Mouse (Mus musculus) forebrain, embryonic 12.5 days (tissue): ENCODE data around the gene Pde4c. TPM values are rescaled to one million over a fixed set of nuclear protein-coding genes. Genes with fewer than 3 reads are reported as not detected.
A peak's percentile ranks its signal among the peaks of the same experiment; 100 is the strongest.

ENCODE experiments used
- ATAC-seq: fragments of 200-750 bp; cut with Nextera tagmentation; 2 replicates; pipeline ENCODE4 v1.8.0; 2017; ENCODE audit warnings: moderate TSS enrichment; ENCODE audit not compliant: low FRiP score
- H3K27ac ChIP-seq: fragments of 300-500 bp; sonication (generic); 2 replicates; pipeline ENCODE4 v1.5.1; 2016; ENCODE audit warnings: mild to moderate bottlenecking
- H3K27me3 ChIP-seq: fragments of 300-500 bp; sonication (generic); 2 replicates; pipeline ENCODE4 v1.6.1; 2016; ENCODE audit warnings: mild to moderate bottlenecking
- H3K36me3 ChIP-seq: fragments of 300-500 bp; sonication (generic); replicated peaks from 2 replicates; pipeline ENCODE4 v1.6.1; 2016; ENCODE audit warnings: mild to moderate bottlenecking
- H3K4me1 ChIP-seq: fragments of 300-500 bp; sonication (generic); 2 replicates; pipeline ENCODE4 v1.6.1; 2016
- H3K4me2 ChIP-seq: fragments of 300-500 bp; sonication (generic); 2 replicates; pipeline ENCODE4 v1.6.1; 2016; ENCODE audit warnings: mild to moderate bottlenecking, moderate library complexity
- H3K4me3 ChIP-seq: fragments of 300-500 bp; sonication (generic); replicated peaks from 2 replicates; pipeline ENCODE4 v1.5.1; 2016; ENCODE audit warnings: mild to moderate bottlenecking
- H3K9ac ChIP-seq: fragments of 300-500 bp; sonication (generic); 2 replicates; pipeline ENCODE4 v1.6.1; 2016; ENCODE audit warnings: mild to moderate bottlenecking
- H3K9me3 ChIP-seq: fragments of 300-500 bp; sonication (generic); 2 replicates; pipeline ENCODE4 v1.6.1; 2016
- WGBS: fragments of 180-500 bp; shearing (Covaris S2); methylation state at CpG from one replicate; pipeline ENCODE4 v1.1.7; 2016; 5-methylcytosine and 5-hydroxymethylcytosine counted together
- polyA plus RNA-seq: library from polyadenylated mRNA; unstranded; fragments of >200 nt; fragmentation: Nextera tagmentation; extraction: Ambion mirVana; gene quantifications from 2 replicates; pipeline ENCODE4 v1.2.1, GENCODE M21; 2016

The Pde4c gene
- polyA plus RNA-seq, 1 experiment from 2014 or later = 0.17 TPM

GRCm38 (mm10) chr8:70773833-70774232 is 50.3 kb downstream of the Pde4c start:
- peaks cover 56% of the 10 kb centered on the region for H3K36me3 ChIP-seq
- 0 out of 2 replicates have a peak overlapping the region, but pooled peaks have one; percentile 2 for H3K4me3 ChIP-seq
- ATAC-seq = no peak
- 0 out of 2 replicates have a peak overlapping the region, but pooled peaks have one; percentile 36 for H3K9ac ChIP-seq
- peak overlapping the region; percentile 47; the same call in 1 of the 2 replicates for H3K27ac ChIP-seq
- H3K27me3 ChIP-seq = 0 out of 2 replicates have a peak, but pooled peaks cover 4% of the 10 kb centered on the region
- no peak overlapping the region; the same call in 1 of the 2 replicates for H3K4me2 ChIP-seq
- H3K9me3 ChIP-seq = no peaks in the 10 kb centered on the region
- 82% methylated on average over 9 of the region's 9 CpGs for WGBS
- H3K4me1 ChIP-seq = peaks cover 48% of the 10 kb centered on the region

GRCm38 (mm10) chr8:70774740-70775139 is 51.2 kb downstream of the Pde4c start:
- Histone ChIP-seq H3K9ac (peak overlapping the region; percentile 96; the same call in 1 of the 2 replicates), H3K27me3 (0 out of 2 replicates have a peak, but pooled peaks cover 4% of the 10 kb centered on the region), H3K27ac (no peak overlapping the region), H3K4me3 (no peak overlapping the region), H3K36me3 (peaks cover 61% of the 10 kb centered on the region), H3K4me2 (no peak overlapping the region), H3K9me3 (no peaks in the 10 kb centered on the region), H3K4me1 (peaks cover 43% of the 10 kb centered on the region)
- WGBS = 95% methylated on average over 18 of the region's 18 CpGs
- no peak for ATAC-seq

- Histone ChIP-seq H3K4me2 (peak overlapping the region; percentile 84), H3K27me3 (0 out of 2 replicates have a peak, but pooled peaks cover 4% of the 10 kb centered on the region), H3K4me3 (peak overlapping the region; percentile 84), H3K9me3 (no peaks in the 10 kb centered on the region), H3K27ac (no peak overlapping the region), H3K4me1 (peaks cover 43% of the 10 kb centered on the region), H3K36me3 (peaks cover 63% of the 10 kb centered on the region), H3K9ac (peak overlapping the region; percentile 96)
- ATAC-seq = no peak
- WGBS = 93% methylated on average over 5 of the region's 5 CpGs
These were observed 51.7 kb downstream of the Pde4c start for GRCm38 (mm10) chr8:70775227-70775626.

- WGBS = 3% methylated on average over 34 of the region's 34 CpGs
- Histone ChIP-seq H3K4me3 (peak overlapping the region; percentile 84), H3K27me3 (0 out of 2 replicates have a peak, but pooled peaks cover under 1% of the 10 kb centered on the region), H3K9me3 (no peaks in the 10 kb centered on the region), H3K9ac (peak overlapping the region; percentile 96), H3K4me1 (peaks cover 43% of the 10 kb centered on the region), H3K36me3 (peaks cover 63% of the 10 kb centered on the region), H3K27ac (peak overlapping the region; percentile 98), H3K4me2 (peak overlapping the region; percentile 84)
- no peak for ATAC-seq
These were observed 52.5 kb downstream of the Pde4c start for GRCm38 (mm10) chr8:70775851-70776495.

GRCm38 (mm10) chr8:70776496-70777444 is 53.2 kb downstream of the Pde4c start, which contains the start of gene Pik3r2:
Pik3r2 (minus strand) TSS chr8:70776713.
- peak; percentile 93 for ATAC-seq
- peak within 1 kb of the TSS; percentile 96 for H3K9ac ChIP-seq
- H3K4me2 ChIP-seq = peak within 1 kb of the TSS; percentile 84
- H3K4me3 ChIP-seq = peak within 1 kb of the TSS; percentile 84
- H3K27ac ChIP-seq = peak within 1 kb of the TSS; percentile 98
- H3K4me1 ChIP-seq = peaks cover 43% of the 10 kb centered on the region
- peaks cover 63% of the 10 kb centered on the region for H3K36me3 ChIP-seq
- no peaks in the 10 kb centered on the region for H3K27me3 ChIP-seq
- under 1% methylated on average over 94 of the region's 94 CpGs for WGBS
- no peaks in the 10 kb centered on the region for H3K9me3 ChIP-seq

- 0 out of 2 replicates have a peak overlapping the region, but pooled peaks have one; percentile 29 for H3K9ac ChIP-seq
These were observed 56.6 kb downstream of the Pde4c start for GRCm38 (mm10) chr8:70780093-70780492.

GRCm38 (mm10) chr8:70786291-70787050 is 63.0 kb downstream of the Pde4c start:
- no peak overlapping the region for H3K9ac ChIP-seq
- peaks cover 18% of the 10 kb centered on the region for H3K4me1 ChIP-seq
- no peak overlapping the region for H3K4me3 ChIP-seq
- no peaks in the 10 kb centered on the region for H3K9me3 ChIP-seq
- WGBS = 84% methylated on average over 25 of the region's 25 CpGs
- no peak for ATAC-seq
- H3K27ac ChIP-seq = no peak overlapping the region
- peaks cover 23% of the 10 kb centered on the region; the same call in 1 of the 2 replicates for H3K27me3 ChIP-seq
- peaks cover 71% of the 10 kb centered on the region for H3K36me3 ChIP-seq
- H3K4me2 ChIP-seq = no peak overlapping the region

More at GRCm38 (mm10) chr8:70780093-70780492, 56.6 kb downstream of the Pde4c start:
- Histone ChIP-seq H3K4me3 (no peak overlapping the region), H3K4me1 (peaks cover 20% of the 10 kb centered on the region), H3K27ac (no peak overlapping the region), H3K9me3 (no peaks in the 10 kb centered on the region), H3K36me3 (peaks cover 58% of the 10 kb centered on the region), H3K27me3 (no peaks in the 10 kb centered on the region), H3K4me2 (no peak overlapping the region)
- ATAC-seq = no peak
- 82% methylated on average over 11 of the region's 11 CpGs for WGBS

- H3K9ac ChIP-seq = no peak overlapping the region
- no peak for ATAC-seq
- H3K9me3 ChIP-seq = no peaks in the 10 kb centered on the region
- H3K27ac ChIP-seq = no peak overlapping the region
- peaks cover 23% of the 10 kb centered on the region; the same call in 1 of the 2 replicates for H3K27me3 ChIP-seq
- H3K4me2 ChIP-seq = no peak overlapping the region
- H3K36me3 ChIP-seq = peaks cover 66% of the 10 kb centered on the region
- H3K4me3 ChIP-seq = no peak overlapping the region
- WGBS = 93% methylated on average over 3 of the region's 3 CpGs
- peaks cover 24% of the 10 kb centered on the region for H3K4me1 ChIP-seq
These were observed 63.5 kb downstream of the Pde4c start for GRCm38 (mm10) chr8:70787051-70787445.

- WGBS = 18% methylated on average over 30 of the region's 30 CpGs
- 0 out of 2 replicates have a peak overlapping the region, but pooled peaks have one; percentile 6 for H3K4me2 ChIP-seq
- peaks cover 31% of the 10 kb centered on the region for H3K4me1 ChIP-seq
- H3K36me3 ChIP-seq = peaks cover 58% of the 10 kb centered on the region
- H3K27ac ChIP-seq = no peak overlapping the region
- H3K9ac ChIP-seq = no peak overlapping the region
- H3K4me3 ChIP-seq = no peak overlapping the region
- H3K9me3 ChIP-seq = no peaks in the 10 kb centered on the region
- peaks cover 23% of the 10 kb centered on the region; the same call in 1 of the 2 replicates for H3K27me3 ChIP-seq
- no peak for ATAC-seq
These were observed 64.6 kb downstream of the Pde4c start for GRCm38 (mm10) chr8:70787941-70788667.

- WGBS = 85% methylated on average over 10 of the region's 10 CpGs
- ATAC-seq = no peak
- Histone ChIP-seq H3K36me3 (peaks cover 49% of the 10 kb centered on the region), H3K4me1 (peaks cover 39% of the 10 kb centered on the region), H3K9ac (no peak overlapping the region), H3K27me3 (peaks cover 25% of the 10 kb centered on the region; the same call in 1 of the 2 replicates), H3K9me3 (no peaks in the 10 kb centered on the region), H3K4me3 (no peak overlapping the region), H3K4me2 (no peak overlapping the region), H3K27ac (no peak overlapping the region)
These were observed 65.5 kb downstream of the Pde4c start for GRCm38 (mm10) chr8:70789046-70789445.

- WGBS = 59% methylated on average over 8 of the region's 8 CpGs
- peaks cover 39% of the 10 kb centered on the region for H3K4me1 ChIP-seq
- no peaks in the 10 kb centered on the region for H3K9me3 ChIP-seq
- peak overlapping the region; percentile 49 for H3K9ac ChIP-seq
- peak overlapping the region; percentile 70 for H3K4me2 ChIP-seq
- peaks cover 35% of the 10 kb centered on the region; the same call in 1 of the 2 replicates for H3K27me3 ChIP-seq
- peak overlapping the region; percentile 63 for H3K4me3 ChIP-seq
- H3K36me3 ChIP-seq = peaks cover 34% of the 10 kb centered on the region
- no peak overlapping the region for H3K27ac ChIP-seq
- no peak for ATAC-seq
These were observed 67.3 kb downstream of the Pde4c start for GRCm38 (mm10) chr8:70790846-70791245.
